Mouse (Mus musculus) left cerebral cortex, adult 8-10 months (tissue): ENCODE results near the gene Rimklb. TPM values are rescaled to one million over a fixed set of nuclear protein-coding genes. Genes with fewer than 3 reads are reported as not detected.

Experiments
- DNase-seq, 2 experiments: peaks; one replicate each; pipeline ENCODE4 v3.0.0; 2022; ENCODE audit warnings: low spot score in 2 of 2
- total RNA-seq, 4 experiments: library from RNA; stranded (reverse); gene quantifications; 2 replicates each; pipeline ENCODE4 v1.2.4; 2022

Gene Rimklb
- total RNA-seq, 4 experiments from 2014 or later: 59.9 to 73.3 (median 65.8) TPM

DNA sequence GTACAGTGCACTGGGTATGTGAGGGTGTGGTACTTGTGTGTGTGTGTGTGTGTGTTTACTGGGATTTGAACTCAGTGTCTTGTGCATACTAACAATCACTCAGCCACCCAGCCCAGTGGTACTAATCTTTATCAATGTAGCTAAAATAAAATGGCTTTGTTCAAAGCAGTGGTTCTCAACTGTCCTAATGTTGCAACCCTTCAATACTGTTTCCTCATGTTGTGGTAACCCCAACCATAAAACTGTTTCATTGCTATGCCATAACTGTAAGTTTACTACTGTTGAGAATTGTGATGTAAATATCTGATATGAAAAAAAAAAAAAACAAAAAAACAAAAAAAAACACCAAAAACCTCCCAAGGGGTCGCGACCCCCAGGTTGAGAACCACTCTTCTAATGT lies 63.3 kb downstream of the Rimklb start:
- no peak for DNase-seq

DNA sequence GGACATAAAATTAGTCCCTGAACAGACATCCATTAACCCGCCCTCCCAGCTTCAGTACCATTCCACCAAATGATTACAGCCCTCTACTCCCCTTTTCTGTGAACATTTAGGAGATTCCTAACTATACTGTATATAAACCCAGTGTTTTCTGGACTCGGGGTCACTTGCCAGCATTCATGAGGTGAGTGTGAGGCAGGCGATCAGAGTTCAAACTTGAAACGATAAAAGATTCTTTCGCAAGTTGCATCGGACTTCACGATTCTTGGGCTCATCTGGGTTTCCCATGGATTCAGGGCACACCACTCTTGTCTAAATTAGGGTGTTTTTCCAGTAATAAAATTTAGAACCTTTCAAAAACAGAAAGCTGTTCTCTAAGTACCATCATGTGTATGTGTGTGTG lies 71.1 kb downstream of the Rimklb start:
- no peak for DNase-seq

DNA sequence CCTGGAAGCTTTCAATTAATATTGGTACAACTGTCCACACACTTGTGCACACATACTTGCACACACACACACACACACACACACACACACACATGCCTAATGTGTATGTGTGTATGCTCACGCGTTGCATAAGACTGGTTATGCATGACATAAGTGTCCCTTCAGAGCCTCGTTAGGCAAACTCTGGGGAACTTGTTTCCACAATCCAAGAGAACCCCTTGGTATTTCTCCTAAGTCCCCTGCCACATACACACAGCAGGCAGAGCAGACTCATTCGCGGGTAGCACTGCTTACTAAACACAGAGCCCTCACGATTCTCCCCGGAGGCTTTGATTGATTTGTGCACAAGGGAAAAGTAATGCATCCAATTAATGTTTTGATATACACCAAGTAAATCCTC lies 81.5 kb downstream of the Rimklb start:
- no peak for DNase-seq

DNA sequence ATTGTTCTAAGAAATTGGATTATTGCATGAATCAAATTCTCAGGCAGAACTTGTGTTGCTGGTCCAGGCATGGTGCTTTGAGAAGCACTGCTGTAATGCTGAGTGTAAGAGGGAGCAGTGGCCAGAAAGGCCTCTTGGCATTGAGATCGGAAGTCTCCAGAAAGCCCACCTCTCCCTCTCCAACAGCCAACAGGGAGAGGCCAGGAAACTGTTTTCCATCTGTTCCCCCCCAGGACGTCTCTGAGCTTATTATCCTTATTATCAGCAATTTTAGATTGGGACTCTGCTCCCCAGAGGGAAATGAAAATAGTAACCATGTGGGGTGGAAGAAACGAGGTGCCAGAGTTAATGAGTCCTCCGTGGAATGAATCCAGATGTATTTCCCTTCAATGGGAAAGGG lies 82.2 kb downstream of the Rimklb start:
- no peak for DNase-seq

DNA sequence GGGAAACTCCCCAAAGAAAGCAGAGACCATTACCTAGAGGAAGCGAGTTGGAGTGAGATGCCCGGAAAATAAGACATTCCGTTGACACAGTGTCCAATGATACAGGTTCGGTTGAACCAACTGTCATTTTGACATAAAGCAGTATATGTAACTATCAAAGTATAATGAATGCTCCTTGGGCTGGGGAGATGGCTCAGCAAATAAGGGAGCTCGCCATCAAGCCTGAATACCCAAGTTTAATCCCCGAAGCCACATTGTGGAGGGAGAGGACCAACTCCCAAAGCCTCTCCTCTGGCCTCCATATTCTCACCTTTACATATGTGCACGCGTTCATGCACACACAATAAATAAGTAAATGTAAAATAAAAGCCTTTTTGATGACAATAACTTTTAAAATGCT lies 87.3 kb downstream of the Rimklb start:
- DNase-seq: no peak

DNA sequence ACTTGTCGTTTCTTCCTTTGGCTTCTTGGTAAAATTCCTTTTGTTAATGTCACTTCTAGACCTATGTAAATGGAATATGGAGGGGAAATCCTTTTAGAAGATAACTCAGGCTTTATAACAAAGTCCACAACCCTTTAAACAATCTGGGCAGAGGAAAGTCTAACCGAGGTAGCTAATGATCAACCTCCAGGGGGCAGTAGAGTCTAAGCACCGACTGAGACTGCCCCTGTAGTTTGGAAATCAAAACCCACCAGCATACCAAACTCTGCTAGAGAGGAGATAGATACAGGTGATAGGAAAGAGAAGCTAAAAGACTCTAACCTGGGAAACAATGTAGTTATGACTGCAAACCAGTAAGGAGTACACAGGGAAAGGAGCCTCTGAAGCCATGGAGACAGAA lies 96.3 kb downstream of the Rimklb start:
- no peak for DNase-seq

DNA sequence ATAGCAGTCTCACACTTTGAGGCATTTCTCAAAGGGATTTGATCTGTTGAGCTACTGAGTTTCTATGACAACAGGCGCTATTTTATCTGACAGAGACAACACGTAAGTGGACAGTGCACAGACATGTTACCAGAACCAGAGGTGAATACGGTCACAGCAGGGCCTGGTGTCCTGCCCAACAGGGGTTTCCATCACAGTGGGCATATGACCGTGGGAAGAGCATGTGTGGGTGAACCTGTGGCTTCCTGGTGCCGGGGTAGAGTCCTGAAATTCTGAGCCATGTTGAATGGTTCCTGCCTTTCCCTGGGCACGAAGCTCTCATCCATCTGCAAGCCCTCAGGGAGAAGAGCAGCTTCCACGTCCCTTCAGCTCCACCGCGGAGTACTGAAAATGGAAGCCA lies 98.3 kb downstream of the Rimklb start:
- DNase-seq: no peak

Other genes with a start within 250 kb of the Rimklb start
- gene Klrg1, start 215.9 kb downstream of the Rimklb start, total RNA-seq: under 1 TPM in 1 of 4 experiments, not detected in 3; 0.26 TPM
- gene M6pr, start 190.0 kb downstream of the Rimklb start, total RNA-seq: 10 to 100 TPM; 81.3 to 84.8 (median 82.9) TPM
- 10 to 100 TPM; 52.8 to 60.3 (median 57.5) TPM for gene Phc1, start 158.2 kb downstream of the Rimklb start, total RNA-seq
- gene Mfap5, start 7.1 kb upstream of the Rimklb start, total RNA-seq: 1 to 10 TPM in 1 of 4 experiments, not detected in 3; 1.3 TPM
- not detected for gene Aicda, start 55.0 kb upstream of the Rimklb start, total RNA-seq
- gene Apobec1, start 103.7 kb upstream of the Rimklb start, total RNA-seq: 1 to 10 TPM; 1.5 to 3.5 (median 2.6) TPM
- gene Gdf3, start 111.3 kb upstream of the Rimklb start, total RNA-seq: not detected
- gene Dppa3, start 127.6 kb upstream of the Rimklb start, total RNA-seq: not detected
- gene Nanog, start 208.7 kb upstream of the Rimklb start, total RNA-seq: not detected